Mouse (Mus musculus): ENCODE data around the gene Cgnl1. TPM values are rescaled to one million over a fixed set of nuclear protein-coding genes. Genes with fewer than 3 reads are reported as not detected.

The Cgnl1 gene
- total and polyA plus RNA-seq, 3 experiments, result 0.03 TPM; not detected in 2

- Histone ChIP-seq H3K4me3 (replicated peaks in 1 of 3; ENCODE audit: low read depth in 2 of 3, low read length in 2 of 3, poor library complexity in 1 of 3) (no peak overlapping the region), H3K9ac (ENCODE audit: insufficient read depth, low read depth) (no peak overlapping the region), H3K27me3 (replicated peaks) (no peaks in the 10 kb centered on the region), H3K79me2 (replicated peaks; ENCODE audit: control insufficient read depth, extremely low read depth, insufficient read depth, poor library complexity, severe bottlenecking) (no peaks in the 10 kb centered on the region), H3K9me3 (replicated peaks; ENCODE audit: low read length) (no peaks in the 10 kb centered on the region), H3K27ac (ENCODE audit: insufficient read depth, low read depth) (no peak overlapping the region), H3K4me2 (ENCODE audit: insufficient read depth, low read depth, poor library complexity, severe bottlenecking) (no peak overlapping the region), H3K4me1 (ENCODE audit: control insufficient read depth in 1 of 2, insufficient read depth in 2 of 2) (peaks cover 0 to 5% of the 10 kb centered on the region in 2 experiments; a peak in 1 of 4 replicates), H3K36me3 (replicated peaks in 1 of 2; ENCODE audit: control insufficient read depth in 1 of 2, insufficient read depth in 1 of 2, low read length in 1 of 2) (no peaks in the 10 kb centered on the region)
- in situ Hi-C loops (cut with MboI; ENCODE audit: low pct_ligation_motif_present, low pct_unique_long_range_greater_than_20kb, low sequenced_read_pairs) (no loop called here), dilution Hi-C loops (cut with MboI; ENCODE audit: extremely low pct_ligation_motif_present, extremely low pct_unique_long_range_greater_than_20kb, low sequenced_read_pairs) (no loop called here)
- no peak for DNase-seq (ENCODE audit: extremely low read depth)
- TF ChIP-seq USF1 (IDR thresholded peaks at IDR 0.05; ENCODE audit: low read depth, low read length) (no peak), MXI1 (IDR thresholded peaks at IDR 0.05; ENCODE audit: low read depth, low read length) (no peak), JUND (conservative IDR thresholded peaks at IDR 0.05; ENCODE audit: low read depth, low read length) (no peak), CHD1 (IDR thresholded peaks at IDR 0.05; ENCODE audit: low read depth, low read length) (no peak), BHLHE40 (IDR thresholded peaks at IDR 0.05; ENCODE audit: low read depth, low read length) (no peak), UBTF (IDR thresholded peaks at IDR 0.05; ENCODE audit: low read depth, low read length) (no peak), ZNF384 (IDR thresholded peaks at IDR 0.05; ENCODE audit: low read depth, low read length) (no peak), CHD2 (IDR thresholded peaks at IDR 0.05; ENCODE audit: low read length) (no peak), RAD21 (IDR thresholded peaks at IDR 0.05; ENCODE audit: low read depth, low read length) (no peak), NELFE (IDR thresholded peaks at IDR 0.05; ENCODE audit: low read depth, low read length) (no peak), HCFC1 (IDR thresholded peaks at IDR 0.05; ENCODE audit: low read depth, low read length) (no peak), USF2 (conservative IDR thresholded peaks at IDR 0.05; ENCODE audit: low read depth, low read length) (no peak), EP300 (IDR thresholded peaks at IDR 0.05; ENCODE audit: low read length) (no peak), GABPA (IDR thresholded peaks at IDR 0.05; ENCODE audit: insufficient replicate concordance, low read depth, low read length) (no peak), ETS1 (conservative IDR thresholded peaks at IDR 0.05; ENCODE audit: low read depth, low read length) (no peak), MAX (IDR thresholded peaks at IDR 0.05; ENCODE audit: low read length) (no peak), POLR2AphosphoS2 (IDR thresholded peaks at IDR 0.05; ENCODE audit: low read depth, low read length) (no peak), JUN (IDR thresholded peaks at IDR 0.05; ENCODE audit: insufficient read depth, low read depth, low read length) (no peak), RCOR1 (conservative IDR thresholded peaks at IDR 0.05; ENCODE audit: low read depth, low read length) (no peak)
Measured at GRCm38 (mm10) chr9:71733559-71733958, 37.8 kb downstream of the Cgnl1 start.

- Histone ChIP-seq H3K79me2 (replicated peaks; ENCODE audit: control insufficient read depth, extremely low read depth, insufficient read depth, poor library complexity, severe bottlenecking) (no peaks in the 10 kb centered on the region), H3K4me3 (replicated peaks in 1 of 3; ENCODE audit: low read depth in 2 of 3, low read length in 2 of 3, poor library complexity in 1 of 3) (no peak overlapping the region), H3K36me3 (replicated peaks in 1 of 2; ENCODE audit: control insufficient read depth in 1 of 2, insufficient read depth in 1 of 2, low read length in 1 of 2) (no peaks in the 10 kb centered on the region), H3K27ac (ENCODE audit: insufficient read depth, low read depth) (no peak overlapping the region), H3K4me1 (ENCODE audit: control insufficient read depth in 1 of 2, insufficient read depth in 2 of 2) (peaks cover 0 to 5% of the 10 kb centered on the region in 2 experiments; a peak in 1 of 4 replicates), H3K4me2 (ENCODE audit: insufficient read depth, low read depth, poor library complexity, severe bottlenecking) (no peak overlapping the region), H3K9ac (ENCODE audit: insufficient read depth, low read depth) (no peak overlapping the region), H3K27me3 (replicated peaks) (no peaks in the 10 kb centered on the region), H3K9me3 (replicated peaks; ENCODE audit: low read length) (no peaks in the 10 kb centered on the region)
- no peak for TF ChIP-seq PAX5 (IDR thresholded peaks at IDR 0.05; ENCODE audit: low read length)
- no peak for TF ChIP-seq GABPA (IDR thresholded peaks at IDR 0.05; ENCODE audit: insufficient replicate concordance, low read depth, low read length)
- no peak for TF ChIP-seq HCFC1 (IDR thresholded peaks at IDR 0.05; ENCODE audit: low read depth, low read length)
- TF ChIP-seq ZNF384 (IDR thresholded peaks at IDR 0.05; ENCODE audit: low read depth, low read length), result no peak
- TF ChIP-seq SIN3A (IDR thresholded peaks at IDR 0.05; ENCODE audit: low read length), result no peak
- no peak for TF ChIP-seq JUN (IDR thresholded peaks at IDR 0.05; ENCODE audit: insufficient read depth, low read depth, low read length)
- no peak for TF ChIP-seq RCOR1 (conservative IDR thresholded peaks at IDR 0.05; ENCODE audit: low read depth, low read length)
- no peak for TF ChIP-seq MYC (IDR thresholded peaks at IDR 0.05; ENCODE audit: low read depth, low read length)
- no peak for TF ChIP-seq KAT2A (IDR thresholded peaks at IDR 0.05; ENCODE audit: insufficient replicate concordance, low read length)
- TF ChIP-seq NELFE (IDR thresholded peaks at IDR 0.05; ENCODE audit: low read depth, low read length), result no peak
- TF ChIP-seq POLR2AphosphoS2 (IDR thresholded peaks at IDR 0.05; ENCODE audit: low read depth, low read length), result no peak
- TF ChIP-seq CHD1 (IDR thresholded peaks at IDR 0.05; ENCODE audit: low read depth, low read length), result no peak
- no peak for TF ChIP-seq ETS1 (conservative IDR thresholded peaks at IDR 0.05; ENCODE audit: low read depth, low read length)
- no peak for TF ChIP-seq BHLHE40 (IDR thresholded peaks at IDR 0.05; ENCODE audit: low read depth, low read length)
- no peak for TF ChIP-seq UBTF (IDR thresholded peaks at IDR 0.05; ENCODE audit: low read depth, low read length)
- TF ChIP-seq ZC3H11A (IDR thresholded peaks at IDR 0.05; ENCODE audit: low read depth, low read length), result no peak
- TF ChIP-seq USF1 (IDR thresholded peaks at IDR 0.05; ENCODE audit: low read depth, low read length), result no peak
- dilution Hi-C loops (cut with MboI; ENCODE audit: extremely low pct_ligation_motif_present, extremely low pct_unique_long_range_greater_than_20kb, low sequenced_read_pairs) (no loop called here), in situ Hi-C loops (cut with MboI; ENCODE audit: low pct_ligation_motif_present, low pct_unique_long_range_greater_than_20kb, low sequenced_read_pairs) (no loop called here)
- DNase-seq (ENCODE audit: extremely low read depth), result no peak
Measured at GRCm38 (mm10) chr9:71728822-71729311, 42.5 kb downstream of the Cgnl1 start.
